Mouse (Mus musculus): Measurements from ENCODE around the gene Nudt10. TPM values are rescaled to one million over a fixed set of nuclear protein-coding genes. Genes with fewer than 3 reads are reported as not detected.
"Not testable (repeated sequence)": the region's sequence is repeated elsewhere in the genome, so short reads cannot be mapped to it uniquely, and the experiment has no call there.

Gene Nudt10
- polyA plus RNA-seq (2014; fragmentation: Nextera tagmentation; extraction: Ambion mirVana): 29.2 and 29.6 TPM in 2 replicates

DNA sequence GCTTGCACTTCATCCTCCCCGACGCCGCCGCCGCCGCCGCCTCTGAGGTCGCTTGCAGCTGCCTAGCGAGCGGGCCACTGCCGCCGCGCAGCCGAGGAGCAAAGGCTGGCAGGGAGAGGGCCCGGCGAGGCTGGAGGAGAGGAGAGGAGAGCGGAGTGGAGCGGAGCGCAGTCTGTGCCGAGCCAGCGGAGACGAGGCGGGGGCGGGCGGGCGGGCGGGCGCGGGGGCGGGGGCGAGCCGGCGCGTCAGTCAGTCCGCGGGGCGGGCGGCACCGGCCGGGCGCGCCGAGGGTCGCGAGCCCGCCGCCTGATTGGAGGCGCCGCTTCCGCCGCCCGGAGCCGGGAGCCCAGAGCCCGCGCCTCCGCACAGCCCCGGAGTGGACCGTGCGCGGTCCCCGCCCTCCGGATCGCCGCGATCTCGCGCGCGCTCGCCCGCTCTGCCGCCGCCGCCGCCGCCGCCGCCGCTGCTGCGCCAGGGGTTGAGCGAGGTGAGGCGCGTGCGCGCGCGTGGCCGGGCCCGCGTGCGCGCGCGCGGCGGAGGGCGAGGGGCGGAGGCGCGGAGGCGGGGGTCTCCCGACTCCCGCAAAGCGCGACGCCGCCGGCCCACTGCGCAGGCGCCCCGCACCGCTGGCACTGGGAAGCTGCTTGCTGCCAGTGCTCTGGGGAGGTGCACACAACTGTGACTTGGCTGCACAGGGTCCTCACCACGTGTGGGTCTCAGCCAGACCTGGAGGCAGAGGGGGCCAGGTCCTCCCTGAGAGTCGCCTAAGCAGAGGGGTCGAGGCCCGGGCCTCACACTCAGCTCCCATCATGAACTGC is at the start of gene Nudt10:
Gene Nudt10, minus strand, starts transcription at position 193 of the 818 bp plus-strand sequence.
- not testable (repeated sequence) for H3K9me3 ChIP-seq (ENCODE audit: control insufficient read depth, low read length); H3K9ac ChIP-seq (ENCODE audit: low read length); H3K27me3 ChIP-seq (ENCODE audit: control insufficient read depth, insufficient read depth, low read length); H3K27ac ChIP-seq (ENCODE audit: low read depth, low read length); DNase-seq (ENCODE audit: low spot score, missing footprints); H3K36me3 ChIP-seq (ENCODE audit: control insufficient read depth, insufficient read depth, low read length); H3K4me1 ChIP-seq (ENCODE audit: control insufficient read depth, insufficient read depth, low read length)
- ATAC-seq (ENCODE audit: low FRiP score): peak; percentile 90
- peak within 1 kb of the TSS; percentile 28 for H3K4me3 ChIP-seq (ENCODE audit: low read depth, low read length)
- WGBS: 25% methylated on average over 6 of the region's 116 CpGs
- H3K4me2 ChIP-seq: peak within 1 kb of the TSS; percentile 33

DNA sequence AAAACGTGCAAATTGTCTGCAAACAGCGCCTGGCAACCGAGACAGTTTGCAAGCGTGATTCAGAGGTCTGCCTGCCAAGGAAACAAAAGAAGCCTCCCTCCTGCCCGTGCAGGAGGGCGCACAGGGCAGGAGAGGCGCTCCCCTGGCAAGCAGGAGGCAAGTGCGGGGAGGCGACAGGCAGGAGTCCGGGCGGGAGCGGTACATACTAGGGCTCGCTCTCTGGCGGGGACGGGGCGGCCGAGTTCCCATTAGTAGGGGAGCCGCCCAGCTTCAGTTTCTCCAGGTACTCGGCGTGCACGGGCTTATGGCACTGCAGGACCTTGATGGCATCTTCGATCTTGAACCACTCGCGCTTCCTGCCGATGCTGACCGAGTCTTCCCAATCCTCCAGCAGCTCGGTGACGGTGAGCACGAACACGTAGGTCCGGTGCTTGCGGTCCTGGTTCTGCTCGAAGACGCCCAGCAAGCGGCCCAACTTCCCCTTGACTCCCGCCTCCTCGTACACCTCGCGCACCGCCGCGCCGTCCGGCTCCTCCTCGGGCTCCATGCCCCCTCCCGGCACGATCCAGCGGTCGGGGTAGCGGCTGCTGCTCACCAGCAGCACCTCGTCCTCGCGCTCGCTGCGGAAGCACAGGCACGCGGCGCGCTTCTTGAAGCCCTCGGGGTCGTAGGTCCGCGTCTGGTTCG is 536 bp downstream of the Nudt10 start:
- peak overlapping the region; percentile 28 for H3K4me3 ChIP-seq (ENCODE audit: low read depth, low read length)
- not testable (repeated sequence) for DNase-seq (ENCODE audit: low spot score, missing footprints); H3K9me3 ChIP-seq (ENCODE audit: control insufficient read depth, low read length); H3K27ac ChIP-seq (ENCODE audit: low read depth, low read length); H3K27me3 ChIP-seq (ENCODE audit: control insufficient read depth, insufficient read depth, low read length); H3K9ac ChIP-seq (ENCODE audit: low read length); H3K36me3 ChIP-seq (ENCODE audit: control insufficient read depth, insufficient read depth, low read length); H3K4me1 ChIP-seq (ENCODE audit: control insufficient read depth, insufficient read depth, low read length)
- 18% methylated on average over 8 of the region's 64 CpGs for WGBS
- ATAC-seq (ENCODE audit: low FRiP score): peak; percentile 73
- peak overlapping the region; percentile 33; the same call in 1 of the 2 replicates for H3K4me2 ChIP-seq

DNA sequence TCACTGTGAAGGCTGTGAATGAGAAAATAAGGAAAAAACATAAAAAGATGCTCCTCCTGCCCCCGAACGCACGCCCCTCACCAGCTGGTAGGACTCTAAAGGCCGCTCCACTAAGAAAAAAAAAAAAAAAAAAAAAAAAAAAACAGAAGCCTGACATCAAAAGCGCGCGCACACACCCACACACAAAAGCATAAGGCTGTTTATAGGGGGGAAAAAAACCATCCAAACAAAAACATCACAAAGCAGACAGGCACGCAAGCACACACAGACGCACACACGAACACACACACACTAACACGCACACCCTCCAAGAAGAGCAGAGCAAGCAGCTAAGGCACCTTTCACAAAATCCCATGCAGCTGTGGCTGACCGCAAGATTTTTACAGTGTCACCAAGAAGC is 1.1 kb downstream of the Nudt10 start:
- Histone ChIP-seq H3K4me1 (ENCODE audit: control insufficient read depth, insufficient read depth, low read length) (no peaks in the 10 kb centered on the region), H3K9ac (ENCODE audit: low read length) (no peak overlapping the region)
- ATAC-seq (ENCODE audit: low FRiP score): no peak

More for the DNA sequence above, 1.1 kb downstream of the Nudt10 start:
- Histone ChIP-seq H3K4me3 (ENCODE audit: low read depth, low read length) (peak overlapping the region; percentile 28), H3K4me2 (peak overlapping the region; percentile 33), H3K36me3 (ENCODE audit: control insufficient read depth, insufficient read depth, low read length) (no peaks in the 10 kb centered on the region), H3K27me3 (ENCODE audit: control insufficient read depth, insufficient read depth, low read length) (no peaks in the 10 kb centered on the region), H3K27ac (ENCODE audit: low read depth, low read length) (no peak overlapping the region), H3K9me3 (ENCODE audit: control insufficient read depth, low read length) (no peaks in the 10 kb centered on the region)
- DNase-seq (ENCODE audit: low spot score, missing footprints): peak; percentile 86
- WGBS: 18% methylated on average over 12 of the region's 12 CpGs

Other genes starting within 250 kb of the Nudt10 start
- 13.2 TPM in 2 replicates for gene Nudt11, start 125.6 kb downstream of the Nudt10 start, polyA plus RNA-seq (2014; fragmentation: Nextera tagmentation; extraction: Ambion mirVana)
- not detected in 2 replicates for gene AU022751, start 89.6 kb downstream of the Nudt10 start, polyA plus RNA-seq (2014; fragmentation: Nextera tagmentation; extraction: Ambion mirVana)
- gene Bmp15, start 147.7 kb upstream of the Nudt10 start, polyA plus RNA-seq (2014; fragmentation: Nextera tagmentation; extraction: Ambion mirVana): 0.07 TPM in 1 of 2 replicates, not detected in the other
- 3.9 and 4.9 TPM in 2 replicates for gene Shroom4, start 226.8 kb upstream of the Nudt10 start, polyA plus RNA-seq (2014; fragmentation: Nextera tagmentation; extraction: Ambion mirVana)